Mouse (Mus musculus): ENCODE measurements around the gene Clip3.

DNA sequence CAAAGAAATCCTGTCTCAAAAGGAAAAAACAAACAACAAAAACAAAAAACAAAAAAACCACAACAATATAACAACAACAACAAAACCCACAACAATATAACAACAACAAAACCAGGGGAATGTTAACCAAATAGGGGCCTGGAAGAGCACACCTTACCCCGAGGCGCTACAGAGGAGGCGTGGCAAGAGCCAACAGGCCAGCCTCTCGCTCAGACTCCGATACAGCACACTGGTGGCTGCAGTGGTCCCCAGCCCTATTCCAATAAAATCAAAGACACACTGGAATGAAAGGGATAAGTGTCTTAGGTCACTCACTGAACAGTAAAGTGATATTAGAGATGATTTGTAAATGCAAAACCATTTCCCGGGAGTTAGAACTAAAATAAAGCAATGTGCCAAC lies 12.0 kb upstream of the Clip3 start:
- TF ChIP-seq ZC3H11A (IDR thresholded peaks at IDR 0.05; ENCODE audit: borderline replicate concordance, low read depth, low read length), result no peak
- TF ChIP-seq CHD2 (IDR thresholded peaks at IDR 0.05; ENCODE audit: low read depth, low read length), result no peak
- no peak for TF ChIP-seq ZNF384 (IDR thresholded peaks at IDR 0.05; ENCODE audit: low read depth, low read length)

All from ES-E14 (cell line).